Mouse (Mus musculus) bone marrow macrophage, adult 2 months (primary cell): Measurements from ENCODE around the gene Ctsw. TPM values are rescaled to one million over a fixed set of nuclear protein-coding genes. Genes with fewer than 3 reads are reported as not detected.

Experiments used
- H3K27ac ChIP-seq: 2 replicates; pipeline ENCODE4 v1.5.1; 2012; ENCODE audit warnings: low read depth, low read length; ENCODE audit not compliant: insufficient read depth
- H3K4me1 ChIP-seq: 2 replicates; pipeline ENCODE4 v1.6.1; 2012; ENCODE audit warnings: low read length; ENCODE audit not compliant: control insufficient read depth, insufficient read depth
- H3K4me3 ChIP-seq: 2 replicates; pipeline ENCODE4 v1.5.1; 2012; ENCODE audit warnings: mild to moderate bottlenecking, low read length, moderate library complexity; ENCODE audit not compliant: insufficient read depth
- CTCF ChIP-seq: IDR thresholded peaks from 2 replicates; pipeline ENCODE4 v1.5.1; 2012; ENCODE audit warnings: low read depth, mild to moderate bottlenecking, low read length, moderate library complexity
- POLR2A ChIP-seq: IDR thresholded peaks from 2 replicates; pipeline ENCODE4 v1.6.1; 2012; ENCODE audit warnings: mild to moderate bottlenecking, low read depth, low read length, borderline replicate concordance
- polyA plus RNA-seq: library from polyadenylated mRNA; stranded (reverse); fragments of >200 nt; gene quantifications from 2 replicates; pipeline ENCODE4 v1.2.4, GENCODE M21; 2012; ENCODE audit not compliant: missing spikeins, insufficient read depth, insufficient read length

Gene Ctsw
- polyA plus RNA-seq, 1 experiment = not detected

- H3K4me1 ChIP-seq = 0 out of 2 replicates have a peak, but pooled peaks cover 2% of the 10 kb centered on the region
- no peak for TF ChIP-seq POLR2A
- TF ChIP-seq CTCF = no peak
- H3K4me3 ChIP-seq = no peak overlapping the region
- H3K27ac ChIP-seq = no peak overlapping the region
These were observed 9.5 kb upstream of the Ctsw start for GRCm38 (mm10) chr19:5477668-5478300.

- H3K4me3 ChIP-seq = no peak overlapping the region
- TF ChIP-seq CTCF = no peak
- TF ChIP-seq POLR2A = no peak
- H3K27ac ChIP-seq = no peak overlapping the region
- 0 out of 2 replicates have a peak, but pooled peaks cover 2% of the 10 kb centered on the region for H3K4me1 ChIP-seq
These were observed 8.8 kb upstream of the Ctsw start for GRCm38 (mm10) chr19:5477004-5477667.

- H3K27ac ChIP-seq = no peak overlapping the region
- 0 out of 2 replicates have a peak, but pooled peaks cover 2% of the 10 kb centered on the region for H3K4me1 ChIP-seq
- H3K4me3 ChIP-seq = peak overlapping the region; percentile 42
- TF ChIP-seq POLR2A (no peak), CTCF (no peak)
These were observed 6.9 kb upstream of the Ctsw start for GRCm38 (mm10) chr19:5475069-5475714.

- Histone ChIP-seq H3K27ac (no peak overlapping the region), H3K4me3 (peak overlapping the region; percentile 48), H3K4me1 (0 out of 2 replicates have a peak, but pooled peaks cover 2% of the 10 kb centered on the region)
- TF ChIP-seq CTCF = no peak
- TF ChIP-seq POLR2A = no peak
These were observed 6.2 kb upstream of the Ctsw start for GRCm38 (mm10) chr19:5474281-5475068.

- Histone ChIP-seq H3K4me1 (0 out of 2 replicates have a peak, but pooled peaks cover 2% of the 10 kb centered on the region), H3K27ac (no peak within 1 kb of the TSS; the same call in 1 of the 2 replicates), H3K4me3 (peak within 1 kb of the TSS; percentile 48)
- TF ChIP-seq CTCF (no peak), POLR2A (no peak)
These were observed 5.4 kb upstream of the Ctsw start, which contains the start of gene Efemp2 for GRCm38 (mm10) chr19:5473720-5474119. TSS of gene Efemp2 (plus strand) at chr19:5473954.

- Histone ChIP-seq H3K4me3 (no peak overlapping the region), H3K4me1 (0 out of 2 replicates have a peak, but pooled peaks cover 2% of the 10 kb centered on the region), H3K27ac (no peak overlapping the region)
- no peak for TF ChIP-seq CTCF
- TF ChIP-seq POLR2A = no peak
These were observed 4.5 kb upstream of the Ctsw start for GRCm38 (mm10) chr19:5472857-5473256.

- H3K4me1 ChIP-seq = 0 out of 2 replicates have a peak, but pooled peaks cover 2% of the 10 kb centered on the region
- TF ChIP-seq POLR2A = no peak
- no peak for TF ChIP-seq CTCF
- H3K27ac ChIP-seq = no peak overlapping the region
- H3K4me3 ChIP-seq = no peak overlapping the region
These were observed 3.5 kb upstream of the Ctsw start for GRCm38 (mm10) chr19:5471846-5472245.

- H3K4me1 ChIP-seq = no peaks in the 10 kb centered on the region
- no peak for TF ChIP-seq CTCF
- no peak overlapping the region for H3K4me3 ChIP-seq
- no peak overlapping the region for H3K27ac ChIP-seq
These were observed 1.3 kb downstream of the Ctsw start for GRCm38 (mm10) chr19:5466916-5467500.

- TF ChIP-seq POLR2A = no peak
- TF ChIP-seq CTCF = no peak
These were observed 3.3 kb downstream of the Ctsw start for GRCm38 (mm10) chr19:5465037-5465436.

More at GRCm38 (mm10) chr19:5465037-5465436, 3.3 kb downstream of the Ctsw start:
- no peak overlapping the region for H3K27ac ChIP-seq
- H3K4me3 ChIP-seq = no peak overlapping the region
- peaks cover 6% of the 10 kb centered on the region; the same call in 1 of the 2 replicates for H3K4me1 ChIP-seq
